Mouse (Mus musculus) fibroblast of lung, adult 2 months (primary cell): ENCODE measurements around the gene Myof.

Experiments
- DNase-seq: peaks from one replicate; pipeline ENCODE4 v3.0.0-alpha.2; 2011; ENCODE audit warnings: low read depth

Myof gene

DNA sequence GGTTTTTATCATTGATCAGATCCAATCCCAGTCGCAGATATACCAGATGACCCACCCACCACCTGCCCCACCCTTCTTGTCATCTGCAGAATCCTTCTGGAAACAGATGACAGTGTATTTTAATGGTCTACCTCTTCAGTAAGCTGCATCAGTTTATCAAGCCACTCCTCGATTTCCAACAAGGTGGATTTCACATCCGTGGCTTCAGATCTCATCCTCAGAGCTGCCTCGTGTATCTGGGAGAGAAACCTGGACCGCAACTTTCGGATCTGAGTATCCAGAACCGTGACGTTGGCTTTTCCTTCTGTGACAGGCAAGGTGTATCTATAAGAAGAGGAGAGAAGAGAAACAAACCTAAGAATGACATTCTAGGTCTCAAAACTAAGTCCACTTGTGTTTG lies 89.1 kb downstream of the Myof start:
- no peak for DNase-seq

DNA sequence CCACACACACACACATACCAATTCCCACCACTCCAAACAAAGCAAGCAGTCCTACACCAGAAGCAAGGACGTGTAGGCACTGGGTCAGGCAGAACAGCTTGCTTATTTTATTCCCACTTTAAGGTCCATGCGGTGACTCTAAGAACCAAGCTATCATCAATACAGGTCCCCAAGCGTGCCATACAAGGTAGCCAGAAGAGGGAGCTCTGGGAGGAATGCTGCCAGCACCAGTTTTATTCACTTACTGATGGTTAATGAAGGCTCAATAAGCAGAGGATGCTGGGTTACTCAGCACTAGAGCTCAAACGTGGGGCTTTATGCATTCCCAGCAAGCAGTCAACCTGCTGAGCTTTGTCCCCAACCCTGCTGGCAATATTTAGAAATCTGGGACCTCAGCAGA lies 96.7 kb downstream of the Myof start:
- peak; percentile 24 for DNase-seq

DNA sequence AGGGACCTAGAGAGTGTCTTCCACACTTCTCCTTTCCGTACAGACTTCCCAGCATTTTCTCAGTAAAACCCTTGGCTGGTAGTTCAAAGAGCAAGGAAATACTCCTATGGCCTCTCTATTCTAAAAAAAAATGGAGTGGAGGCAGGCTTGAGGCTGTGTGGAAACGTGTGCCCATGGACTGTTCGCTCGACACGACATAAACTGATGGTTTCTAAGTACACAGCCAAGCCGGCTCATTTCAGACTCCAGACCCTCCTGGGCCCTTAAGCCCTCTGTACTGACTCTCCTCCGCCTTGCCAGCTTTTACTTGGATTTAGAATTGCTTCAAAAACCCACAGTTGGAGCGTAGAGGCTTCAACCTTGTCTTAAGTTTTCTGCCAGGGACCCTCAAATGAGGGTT lies 97.3 kb downstream of the Myof start:
- no peak for DNase-seq

DNA sequence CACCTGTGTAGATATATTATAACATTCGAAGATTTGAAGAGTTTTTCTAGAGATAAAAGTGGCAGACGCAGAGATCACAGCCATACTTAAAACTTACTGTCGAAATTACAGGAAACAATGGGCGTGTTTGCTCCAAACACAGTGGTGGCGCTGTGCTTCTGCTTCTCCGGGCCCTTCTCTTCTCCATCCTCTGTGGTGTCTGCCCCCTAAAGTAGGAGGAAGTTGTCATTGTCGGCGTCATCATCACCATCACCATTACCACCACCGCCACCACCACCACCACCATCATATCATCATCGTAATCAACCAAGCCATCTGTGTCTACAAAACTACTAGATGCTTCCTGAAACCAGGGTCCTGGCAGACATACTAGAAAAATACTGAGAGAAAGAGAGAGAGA lies 104.2 kb downstream of the Myof start:
- no peak for DNase-seq

DNA sequence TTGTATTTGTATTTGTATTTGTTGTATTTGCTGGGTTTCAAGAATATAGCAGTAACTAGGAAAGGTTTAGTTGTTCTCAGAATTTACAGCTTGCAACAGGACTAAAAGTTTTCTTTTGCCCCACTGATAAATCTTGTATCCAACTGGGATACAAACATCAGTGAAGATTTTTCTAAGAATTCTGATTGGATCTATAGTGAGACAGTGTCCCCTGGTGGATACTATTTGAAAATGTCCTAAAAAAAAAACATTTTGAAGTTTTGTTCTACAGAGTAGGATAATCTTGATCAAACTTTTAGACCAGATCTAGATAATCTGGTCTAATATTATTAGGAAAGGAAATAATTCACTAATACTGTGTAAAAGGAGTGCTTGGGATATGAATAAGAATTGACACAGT lies 106.3 kb downstream of the Myof start:
- DNase-seq: no peak

DNA sequence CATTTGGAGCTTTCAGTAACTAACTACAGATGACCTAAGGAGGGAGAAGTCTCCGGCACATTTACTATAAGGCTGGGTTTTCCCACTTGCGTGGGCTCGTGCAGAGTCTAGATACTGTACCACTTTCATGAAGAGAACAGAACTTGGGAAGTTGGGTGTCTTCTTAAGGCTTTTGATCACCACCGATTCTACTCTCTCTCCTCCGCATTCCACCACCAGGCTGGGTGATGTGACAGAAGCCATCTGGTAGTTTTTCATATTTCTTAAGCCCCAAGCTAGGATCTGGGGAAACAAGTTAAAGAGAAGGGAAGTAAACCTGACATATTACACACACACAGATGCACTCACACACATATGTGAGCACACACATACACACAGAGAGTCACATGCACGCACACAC lies 108.7 kb downstream of the Myof start:
- no peak for DNase-seq

DNA sequence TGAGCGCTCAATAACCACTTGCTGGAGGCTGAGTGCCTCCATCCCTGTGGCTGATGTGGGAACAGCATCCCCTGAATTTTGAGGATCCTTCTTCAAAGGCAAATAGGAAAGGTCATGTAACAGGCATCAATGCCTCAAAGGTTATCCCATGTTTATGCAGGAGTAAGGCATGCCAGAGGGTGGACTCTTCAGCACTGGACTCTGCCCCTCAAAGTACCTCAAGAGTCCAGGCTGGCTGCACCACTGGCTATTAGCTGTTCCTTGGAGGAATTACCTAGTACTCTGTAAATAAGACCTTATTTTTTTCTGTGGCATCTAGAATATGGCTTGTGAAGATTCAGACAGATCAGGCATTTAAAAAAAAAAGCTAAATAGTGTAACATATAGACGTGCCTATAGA lies 111.2 kb downstream of the Myof start:
- no peak for DNase-seq

DNA sequence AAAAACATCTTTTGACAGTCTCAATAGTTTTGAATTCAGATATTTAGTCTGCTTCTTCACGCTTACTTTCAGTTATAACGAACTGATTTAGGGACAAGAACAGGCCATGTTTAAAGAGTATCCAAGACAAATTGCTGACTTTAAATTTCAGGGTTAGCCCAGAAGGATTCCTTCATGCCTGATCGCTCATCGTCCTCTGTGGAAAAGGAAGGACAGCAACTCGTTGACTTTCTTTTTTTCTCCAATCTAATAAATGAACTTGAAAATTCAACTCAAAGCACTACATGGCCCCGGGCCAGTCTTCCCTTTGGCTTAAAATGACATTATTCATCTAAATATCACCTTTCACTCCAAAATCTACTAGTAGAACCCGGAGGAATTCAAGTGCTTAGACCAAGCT lies 115.5 kb downstream of the Myof start:
- no peak for DNase-seq

DNA sequence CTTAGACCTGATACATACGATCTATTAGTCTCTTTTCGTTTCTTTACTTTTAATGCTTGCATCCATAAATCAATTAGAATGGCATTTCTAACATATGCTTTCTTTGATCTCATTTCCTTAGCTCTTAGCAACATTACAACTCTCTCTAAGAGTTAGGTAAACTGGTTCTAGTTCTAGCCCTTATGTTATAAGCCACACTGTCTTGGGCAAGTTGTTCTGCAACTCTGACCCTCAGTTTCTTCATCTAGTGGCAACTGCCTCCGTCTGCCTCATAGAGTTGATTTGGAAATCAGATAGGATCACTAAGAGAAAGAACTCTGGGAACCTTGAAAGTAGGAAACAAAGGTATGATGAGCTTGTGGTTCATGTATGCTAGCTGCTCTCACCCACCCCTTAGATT lies 118.1 kb downstream of the Myof start:
- no peak for DNase-seq

DNA sequence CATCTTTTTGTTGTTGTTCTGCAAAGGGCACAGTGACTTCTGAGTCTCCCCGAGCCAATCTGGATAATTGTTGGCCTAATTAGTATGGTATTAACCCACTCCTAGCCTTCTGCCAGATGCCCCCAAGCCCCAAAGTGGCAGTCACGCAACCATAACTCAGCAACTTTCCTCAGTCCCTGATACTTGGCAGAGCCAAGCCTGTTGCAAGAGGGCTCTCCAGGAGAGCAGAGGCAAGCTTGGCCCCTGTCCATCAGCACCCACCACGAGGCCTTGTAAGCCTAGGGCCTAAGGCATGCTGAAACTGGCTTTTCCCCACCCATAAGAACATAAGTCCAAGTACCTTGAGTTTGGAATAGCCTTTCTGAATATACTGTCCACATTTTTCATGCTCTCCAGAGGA lies 119.1 kb downstream of the Myof start:
- DNase-seq: no peak

DNA sequence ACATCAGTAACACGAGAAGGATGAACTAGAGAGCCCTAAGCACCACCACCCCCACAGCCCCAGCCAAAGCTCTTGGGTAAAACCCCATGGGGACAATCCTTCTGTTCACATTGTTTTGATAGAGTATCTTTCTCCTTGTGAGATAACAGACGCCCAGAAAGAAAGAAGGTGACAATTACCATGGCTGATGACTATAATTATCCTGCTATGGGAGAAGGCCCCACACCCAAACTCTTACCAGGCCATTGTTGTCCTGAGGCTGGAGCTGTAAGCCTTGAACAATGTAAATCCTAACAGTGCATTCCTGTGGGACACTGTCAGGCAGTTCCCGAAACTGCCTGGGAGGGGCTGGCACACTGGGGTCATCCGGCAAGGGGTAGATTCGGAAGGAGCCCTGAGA lies 122.3 kb downstream of the Myof start:
- no peak for DNase-seq

DNA sequence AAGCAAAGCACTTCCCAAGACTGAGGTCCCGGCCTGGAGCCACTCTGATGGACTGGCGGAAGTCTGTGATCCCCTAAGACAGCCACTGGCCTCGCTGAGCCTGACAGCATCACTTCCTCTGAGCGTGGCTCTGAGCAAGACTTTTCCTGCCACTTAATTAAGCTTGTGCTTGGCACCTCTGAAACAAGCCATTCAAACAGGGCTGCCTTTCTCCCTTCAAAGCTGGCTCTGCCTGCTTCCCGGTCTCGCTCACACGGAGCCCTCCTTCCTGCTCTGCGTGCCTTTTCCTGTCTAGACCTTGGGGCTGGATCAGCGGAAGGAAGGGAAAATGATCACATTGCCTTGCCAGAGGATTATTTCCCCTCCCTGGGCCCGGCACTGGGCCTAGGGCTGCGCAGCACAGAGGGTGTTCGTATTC lies 124.9 kb downstream of the Myof start:
- DNase-seq: no peak

DNA sequence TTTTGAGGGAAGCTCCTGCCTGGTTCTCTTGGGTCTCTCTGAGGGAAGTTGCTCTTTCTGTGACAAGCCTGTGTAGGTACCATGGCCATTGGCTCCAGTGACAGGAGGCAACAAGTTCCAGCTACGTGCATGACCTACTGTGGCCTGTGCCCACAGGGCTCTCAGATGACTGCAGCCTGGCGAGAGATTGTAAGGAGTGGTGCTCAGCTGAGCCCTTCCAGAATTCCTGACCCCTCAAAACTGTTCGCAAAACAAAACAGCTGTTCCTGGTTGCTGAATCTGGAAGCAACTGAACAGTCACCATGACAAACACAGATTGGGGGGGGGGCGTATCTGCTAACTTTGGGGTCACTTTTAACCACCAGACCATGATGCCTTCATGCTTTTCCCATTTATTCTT lies 129.1 kb downstream of the Myof start:
- no peak for DNase-seq

DNA sequence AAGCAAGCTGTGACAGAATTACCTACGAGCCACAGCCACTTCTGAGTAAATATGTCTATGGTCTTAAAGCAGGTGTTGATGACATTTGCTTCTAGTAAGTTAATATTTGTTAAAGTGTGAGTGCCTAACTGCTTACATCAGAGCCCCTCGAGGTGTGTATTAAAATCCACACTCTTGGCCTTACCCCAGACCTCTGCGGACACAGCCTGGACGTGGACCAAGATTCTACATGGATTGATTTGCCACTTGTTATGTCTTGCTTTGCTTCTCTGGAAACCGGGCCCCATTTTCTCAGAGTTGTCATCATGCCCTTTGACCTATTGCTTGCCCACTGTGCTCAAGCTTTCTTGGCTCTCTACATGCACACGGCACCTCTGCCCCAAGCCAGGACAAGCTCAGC lies 130.9 kb downstream of the Myof start:
- no peak for DNase-seq

DNA sequence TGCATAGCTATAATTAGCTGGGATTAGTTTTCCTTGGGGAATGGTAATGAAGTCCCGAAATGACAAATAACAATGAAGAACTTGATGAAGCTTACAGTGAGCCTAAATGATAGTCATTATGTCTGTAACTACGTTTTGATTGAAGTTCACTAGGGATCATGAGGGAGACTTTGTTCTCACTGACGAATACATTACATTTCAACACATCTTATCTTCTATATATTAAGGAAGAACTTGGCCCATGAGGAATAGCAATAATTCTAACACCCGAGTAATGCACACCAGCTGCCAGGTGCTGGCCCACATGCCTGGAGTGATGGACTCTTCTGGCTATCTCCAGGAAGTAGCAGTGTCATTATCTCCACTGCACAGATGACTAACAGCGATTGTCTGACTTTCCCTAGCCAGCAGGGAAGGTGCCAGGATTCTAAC lies 133.5 kb downstream of the Myof start:
- no peak for DNase-seq

DNA sequence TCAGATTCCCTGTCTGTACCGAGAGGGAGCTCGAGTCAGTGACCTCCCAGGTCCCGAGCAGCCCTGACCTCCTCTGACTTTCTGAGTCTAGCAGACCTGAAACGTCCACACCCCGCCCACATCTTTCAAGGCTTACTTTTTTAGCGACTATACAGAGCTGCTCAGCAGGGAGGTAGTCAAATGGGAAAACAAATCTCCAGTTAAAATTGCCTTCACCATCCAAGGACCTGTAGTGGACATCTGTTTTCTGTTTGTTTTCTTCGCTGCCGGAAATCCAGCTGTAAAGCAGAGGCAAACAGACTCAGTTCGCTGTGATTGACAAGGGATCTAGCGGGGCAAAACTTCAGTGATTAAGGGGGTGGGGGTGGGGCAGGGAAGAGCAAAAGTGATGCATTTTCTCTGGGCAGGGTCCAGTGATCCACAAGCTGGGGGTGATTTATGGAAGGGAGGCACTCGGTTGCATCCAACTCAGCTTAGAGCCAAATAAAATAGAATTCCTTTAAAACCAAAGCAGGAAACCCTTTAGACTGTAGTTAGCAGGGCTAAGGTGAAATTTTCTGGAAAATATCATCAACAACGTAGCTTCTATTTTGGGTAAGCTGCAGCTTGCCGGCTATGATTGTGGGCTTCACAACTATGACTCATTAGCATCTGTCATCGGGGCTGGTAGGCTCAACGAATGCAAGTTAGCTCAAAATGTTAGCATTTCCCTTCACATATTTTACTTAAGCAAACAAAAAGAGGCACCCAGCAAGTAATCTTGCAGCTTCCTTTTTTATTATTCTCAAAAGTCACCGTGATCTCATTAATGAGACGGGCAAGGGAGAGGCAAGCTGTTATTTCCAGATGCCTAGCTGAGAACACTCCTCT lies 135.7 kb downstream of the Myof start:
- peak; percentile 59 for DNase-seq

DNA sequence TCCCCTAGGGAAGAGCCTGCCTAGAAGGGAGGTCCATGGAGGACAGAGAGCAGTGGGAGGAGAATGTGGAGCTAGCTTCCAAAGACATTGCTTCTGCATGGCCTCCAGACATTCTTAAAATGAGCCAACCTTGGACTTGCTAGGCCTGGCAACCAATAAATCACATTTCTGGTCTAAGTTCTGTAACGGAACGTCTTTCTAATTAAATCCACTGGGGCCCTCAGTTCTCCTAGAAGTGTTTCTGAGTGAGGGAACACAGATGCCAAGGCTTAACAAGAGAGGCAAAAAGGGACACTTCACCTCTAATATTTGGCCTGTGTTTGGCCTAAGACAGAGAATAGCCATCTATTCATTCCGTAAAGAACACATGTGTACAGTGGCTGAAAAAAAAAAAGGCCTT lies 136.5 kb downstream of the Myof start:
- no peak for DNase-seq

DNA sequence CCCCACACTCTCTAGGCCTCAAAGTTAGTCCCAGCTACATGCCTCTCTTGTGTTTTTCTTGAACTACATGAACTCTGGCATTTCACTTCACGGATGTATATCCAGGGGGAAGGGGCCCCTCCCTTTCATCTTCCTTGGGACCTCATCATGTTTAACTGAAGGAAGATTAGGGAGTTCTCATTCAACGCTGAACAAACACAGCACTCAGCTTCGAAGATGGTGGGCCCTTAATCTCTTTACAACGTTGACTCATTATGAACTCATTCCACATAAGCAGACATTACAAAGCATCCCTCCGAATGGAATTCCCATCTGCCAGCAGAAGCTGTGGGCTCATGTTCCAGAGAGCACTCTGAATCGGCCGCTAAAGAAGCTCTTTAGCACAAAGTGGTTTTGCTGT lies 147.3 kb downstream of the Myof start:
- no peak for DNase-seq

DNA sequence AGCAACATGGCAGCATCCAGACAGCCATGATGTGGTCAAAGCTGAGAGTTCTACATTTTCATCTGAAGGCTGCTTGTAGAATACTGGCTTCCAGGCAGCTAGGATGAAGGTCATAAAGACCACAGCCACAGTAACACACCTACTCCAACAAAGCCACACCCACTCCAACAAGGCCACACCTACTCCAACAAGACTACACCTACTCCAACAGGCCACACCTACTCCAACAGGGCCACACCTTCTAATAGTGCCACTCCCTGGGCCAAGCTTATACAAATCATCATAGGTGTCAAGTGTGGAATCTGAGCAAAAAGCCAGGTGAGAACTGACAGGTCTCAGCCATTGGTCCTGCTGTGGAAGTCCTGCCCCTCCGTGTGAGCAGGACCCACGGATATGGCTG lies 152.4 kb downstream of the Myof start:
- DNase-seq: no peak

DNA sequence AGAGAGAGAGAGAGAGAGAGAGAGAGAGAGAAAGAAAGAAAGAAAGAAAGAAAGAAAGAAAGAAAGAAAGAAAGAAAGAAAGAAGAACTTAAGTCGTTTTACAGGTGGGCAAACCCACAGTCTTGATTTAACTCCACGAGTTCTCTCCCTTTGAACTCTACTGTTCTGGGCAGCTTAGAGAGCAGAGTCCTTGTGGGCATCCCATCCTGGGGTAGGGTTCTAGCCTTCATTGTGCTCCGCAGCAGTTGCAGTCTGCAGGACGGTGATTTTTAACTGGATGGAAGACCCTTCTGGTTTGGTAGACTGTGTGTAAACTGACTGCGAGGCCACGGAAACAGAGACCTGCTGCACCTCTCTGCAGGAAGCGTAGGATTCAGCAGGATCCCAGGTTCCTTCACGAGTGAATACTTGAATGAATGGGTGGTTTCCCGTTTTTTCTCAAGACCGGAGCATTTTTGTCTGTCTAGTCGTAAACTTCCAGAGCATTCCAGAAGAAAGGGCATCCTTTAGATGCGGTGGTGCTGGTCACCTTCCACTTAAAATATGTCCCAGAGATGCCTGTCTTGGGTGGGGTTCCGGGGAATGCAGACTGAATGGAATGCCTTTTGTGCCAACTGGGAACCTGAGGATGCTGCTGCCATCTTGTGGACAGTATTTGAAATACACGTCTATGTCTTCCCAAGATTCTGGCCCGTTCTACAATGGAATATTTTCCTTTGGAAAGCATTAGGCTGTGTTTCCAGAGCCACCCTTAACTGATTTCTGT lies 156.8 kb downstream of the Myof start:
- DNase-seq: peak; percentile 48

DNA sequence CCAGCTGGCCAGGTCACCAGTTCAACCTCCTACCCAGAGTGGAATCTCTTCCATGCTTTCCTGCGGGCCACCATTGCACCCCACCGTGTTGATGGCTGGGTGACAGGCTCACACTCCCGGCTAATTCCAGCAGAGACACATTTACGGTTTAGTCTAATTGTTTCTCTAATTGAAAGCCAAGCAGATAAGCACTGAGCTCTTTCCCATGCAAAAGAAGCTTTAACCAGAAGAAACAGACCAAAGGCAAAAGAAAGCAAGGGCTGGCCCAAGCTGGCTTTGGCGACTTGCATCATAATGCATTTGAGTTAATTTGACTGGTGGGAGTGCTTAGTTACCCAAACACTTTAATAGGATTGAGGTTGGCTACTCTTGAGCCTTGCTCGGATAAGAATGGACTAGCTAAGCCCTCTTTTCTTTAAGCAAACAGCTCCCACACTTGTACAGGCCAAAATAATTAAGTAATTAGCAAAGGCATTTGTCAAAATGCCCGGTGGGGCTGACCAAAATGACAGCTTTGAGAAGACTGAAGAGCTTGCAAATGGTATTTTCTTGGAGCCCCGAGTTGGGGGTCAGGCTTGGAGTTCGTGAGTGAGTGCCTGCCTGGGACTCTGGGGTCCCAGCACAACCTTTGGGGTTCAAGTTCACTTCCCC lies 161.8 kb downstream of the Myof start:
- no peak for DNase-seq

DNA sequence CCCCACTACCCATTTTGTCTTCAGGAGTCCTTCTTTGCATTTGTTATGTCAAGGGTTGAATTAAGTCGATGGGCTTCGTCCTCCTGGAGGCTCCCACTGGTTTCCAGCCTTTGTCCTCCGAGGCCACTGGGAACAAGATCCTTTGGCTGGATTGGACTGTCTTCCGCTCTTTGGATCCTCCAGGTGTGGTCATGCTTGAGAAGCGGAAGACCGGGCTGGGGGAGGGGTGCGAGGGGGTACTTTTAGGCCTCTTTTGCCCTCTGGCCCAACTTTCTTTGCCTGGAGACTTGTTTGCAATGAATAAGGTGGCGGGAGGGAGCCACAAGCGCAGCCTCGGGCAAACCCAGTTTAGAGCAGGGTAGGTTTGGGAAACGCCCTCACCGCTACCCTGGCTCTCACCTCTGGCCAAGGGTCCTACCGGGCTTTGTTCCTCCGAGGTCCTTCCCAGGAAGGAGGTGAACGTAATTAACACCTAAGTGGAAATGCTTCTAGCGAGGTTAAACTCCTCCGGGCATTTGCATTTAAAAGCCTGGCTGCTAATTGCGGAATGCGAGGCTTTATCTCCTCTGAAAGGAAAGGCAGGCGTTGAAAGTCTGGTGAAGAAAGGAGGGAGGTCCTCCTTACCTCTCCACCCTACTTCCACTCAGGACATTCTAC lies 165.7 kb downstream of the Myof start:
- DNase-seq: no peak
